Mouse (Mus musculus) embryo, embryonic 10 days (tissue): ENCODE measurements around the gene 4930512M02Rik.
A peak's percentile ranks its signal among the peaks of the same experiment; 100 is the strongest.

ENCODE experiments used
- DNase-seq: peaks from one replicate; pipeline ENCODE4 v3.0.0-alpha.2; 2015; ENCODE audit warnings: low spot score

4930512M02Rik gene

DNA sequence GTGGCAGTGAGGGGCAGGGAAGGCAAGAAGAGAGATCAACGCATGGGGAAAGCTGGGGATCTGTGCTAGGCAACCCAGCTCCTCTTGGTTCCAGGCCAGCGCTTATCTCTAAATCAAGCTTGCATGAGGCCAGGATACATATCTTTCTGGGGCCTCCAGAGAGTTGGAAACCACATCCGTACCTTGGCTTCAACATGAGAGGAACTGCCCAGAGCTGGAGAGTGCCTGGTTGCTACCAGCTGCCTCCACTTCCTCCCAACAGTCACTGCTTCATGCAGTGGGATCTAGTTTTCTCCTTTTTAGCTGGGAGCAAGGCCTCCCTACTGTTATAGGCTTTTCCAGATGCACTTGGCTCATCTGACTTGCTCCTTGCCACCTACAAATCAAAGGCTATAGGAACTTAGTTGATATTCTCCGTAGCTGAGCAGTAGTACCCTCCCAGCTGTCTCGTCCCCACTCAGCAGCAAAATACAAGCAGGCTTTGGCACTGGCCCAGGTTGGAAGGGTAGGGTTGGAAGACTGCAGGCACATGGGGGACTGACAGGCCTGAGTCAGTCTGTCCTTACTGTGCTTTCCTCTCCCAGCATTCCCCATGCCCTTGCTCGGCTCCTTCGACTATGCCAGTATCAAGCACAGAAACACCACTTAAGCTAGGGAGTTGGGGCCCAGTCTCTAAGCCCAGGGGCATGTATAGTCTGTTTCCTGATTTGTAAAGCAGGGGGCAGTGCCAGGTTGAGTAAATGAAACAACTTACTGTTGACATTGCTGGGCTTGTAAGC is 63.2 kb downstream of the 4930512M02Rik start:
- no peak for DNase-seq

DNA sequence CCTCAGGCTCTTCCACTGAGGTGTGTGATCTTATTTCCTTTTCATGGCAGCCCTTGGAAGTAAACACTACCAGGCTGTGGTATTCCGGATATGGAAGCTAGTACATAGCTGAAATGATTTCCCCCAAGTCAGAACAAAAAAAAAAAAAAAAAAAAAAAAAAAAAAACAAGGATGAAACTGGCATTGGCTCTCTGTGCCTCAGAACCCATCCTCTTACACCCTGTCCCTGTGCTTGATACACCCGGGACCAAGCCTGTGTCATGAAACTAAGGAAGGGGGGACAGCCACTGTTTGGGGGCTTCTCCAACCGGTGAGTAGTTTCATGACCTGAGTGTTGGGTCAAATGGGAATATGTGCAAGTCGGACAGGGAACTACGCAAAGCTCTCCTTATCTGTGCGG is 66.5 kb downstream of the 4930512M02Rik start:
- no peak for DNase-seq

DNA sequence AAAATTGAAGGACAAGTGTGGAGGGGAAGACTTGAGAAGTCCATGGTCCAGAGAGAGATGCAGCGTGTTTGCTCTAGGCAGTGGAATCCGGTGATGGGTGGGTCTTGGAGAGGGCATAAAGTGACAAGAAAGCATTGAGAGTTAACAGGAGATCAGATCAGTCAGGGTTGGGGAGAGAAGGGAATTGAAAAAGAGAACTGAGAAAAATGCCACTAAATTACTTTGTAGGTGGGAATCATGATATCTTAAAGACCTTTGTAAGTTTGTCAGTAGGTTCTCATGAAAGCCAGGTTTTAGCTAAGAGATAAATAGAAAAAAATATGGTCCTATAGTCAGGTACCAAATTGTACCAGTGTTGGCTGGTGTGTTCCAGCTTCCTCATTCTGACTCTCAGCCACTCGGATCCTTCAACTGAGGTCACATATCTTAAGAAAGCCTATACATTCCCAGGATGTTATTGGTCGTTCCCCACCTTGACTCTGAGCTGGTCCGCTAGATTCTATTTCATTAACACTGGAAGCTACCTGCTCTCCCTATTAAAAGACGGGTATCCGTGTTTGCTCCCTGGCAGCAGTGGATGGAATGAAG is 68.4 kb downstream of the 4930512M02Rik start:
- no peak for DNase-seq

DNA sequence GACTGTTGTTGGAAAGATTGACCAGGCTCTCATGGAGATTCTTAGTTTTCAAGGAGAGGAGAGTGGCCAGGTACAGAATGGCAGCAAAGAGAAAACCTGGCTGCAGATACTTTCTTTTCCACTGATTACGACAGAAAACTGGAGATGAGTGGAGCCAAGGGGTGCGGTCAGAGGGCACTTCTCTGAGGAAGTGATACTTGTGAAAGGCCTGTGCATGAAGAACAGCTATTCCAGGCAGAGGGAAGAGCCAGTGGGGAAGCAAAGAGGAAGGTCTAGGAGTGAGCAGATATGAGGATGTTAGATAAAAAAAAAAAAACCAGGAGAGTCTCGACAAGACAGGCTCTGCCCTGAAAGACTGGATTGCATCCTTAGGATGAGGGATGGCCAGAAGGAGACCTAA is 69.0 kb downstream of the 4930512M02Rik start:
- DNase-seq, result no peak

DNA sequence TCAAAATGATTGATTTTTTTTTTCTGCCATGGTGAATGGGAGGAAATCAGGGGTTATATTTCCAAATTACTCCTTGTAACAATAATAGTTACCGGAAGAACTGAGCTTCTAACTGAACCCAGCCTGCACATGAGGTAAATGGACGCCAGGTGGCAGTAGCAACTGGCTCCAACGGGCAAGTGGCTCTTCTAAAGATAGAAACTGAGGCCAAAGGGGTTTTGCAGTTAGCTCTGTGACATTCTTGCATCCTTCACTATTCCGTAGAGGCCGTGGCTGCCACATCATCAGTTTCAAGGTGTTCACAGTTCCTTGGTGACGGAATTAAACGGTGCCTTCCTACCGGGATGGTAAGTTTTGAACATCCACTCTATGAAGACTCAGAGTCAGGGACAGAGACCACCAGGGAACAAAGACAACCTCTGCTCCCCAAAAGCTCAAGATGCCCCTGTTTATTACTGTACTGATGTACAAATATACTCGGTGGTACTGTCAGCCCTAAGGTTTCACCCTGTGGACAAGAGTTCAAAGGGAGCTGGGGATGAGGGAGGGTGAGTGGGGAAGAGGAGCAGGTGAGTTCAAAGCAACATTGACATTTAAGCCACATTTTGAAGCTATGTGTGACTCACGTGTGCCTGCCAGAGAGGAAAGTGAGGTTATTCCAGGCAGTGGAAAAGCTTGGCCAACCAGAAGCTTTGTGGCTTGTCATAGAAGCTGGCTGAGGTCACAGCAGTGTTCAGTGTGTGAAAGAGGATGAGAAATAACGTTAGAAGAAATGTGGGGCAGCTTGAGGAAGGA is 70.3 kb downstream of the 4930512M02Rik start:
- DNase-seq, result peak; percentile 70

DNA sequence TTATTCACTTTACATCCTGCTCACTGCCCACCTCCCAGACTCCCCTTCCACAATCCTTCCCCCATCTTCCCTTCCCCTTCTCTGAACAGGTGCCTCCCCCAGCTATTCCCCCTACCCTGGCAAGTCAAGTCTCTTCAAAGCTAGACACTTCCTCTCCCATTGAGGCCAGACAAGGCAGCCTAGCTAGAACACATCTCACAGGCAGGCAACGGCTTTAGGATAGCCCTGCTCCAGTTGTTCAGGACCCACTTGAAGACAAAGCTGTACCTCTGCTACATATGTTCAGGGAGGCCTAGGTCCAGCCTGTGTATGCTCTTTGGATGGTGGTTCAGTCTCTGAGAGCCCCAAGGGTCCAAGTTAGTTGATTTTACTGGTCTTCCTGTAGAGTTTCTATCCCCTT is 71.4 kb downstream of the 4930512M02Rik start:
- DNase-seq, result no peak

DNA sequence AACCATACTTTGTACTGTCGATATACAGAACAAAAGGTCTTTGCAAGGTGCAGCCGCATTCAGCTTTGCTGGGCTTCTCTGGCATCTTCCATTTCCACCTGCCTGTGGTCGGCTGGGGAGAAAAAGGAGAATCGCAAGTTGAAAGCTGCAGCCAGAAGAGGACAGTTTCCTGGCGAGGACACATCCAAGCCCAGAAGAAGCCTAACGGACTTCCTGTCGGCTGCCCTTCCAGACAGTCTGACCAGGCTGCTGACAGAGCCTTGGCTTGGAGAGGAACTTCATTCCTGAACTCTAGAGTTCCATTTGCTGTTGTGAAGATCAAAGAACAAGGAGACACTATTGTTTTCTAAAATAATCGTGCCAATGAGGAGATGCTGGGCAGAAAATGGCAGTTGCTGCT is 72.1 kb downstream of the 4930512M02Rik start:
- DNase-seq, result no peak

DNA sequence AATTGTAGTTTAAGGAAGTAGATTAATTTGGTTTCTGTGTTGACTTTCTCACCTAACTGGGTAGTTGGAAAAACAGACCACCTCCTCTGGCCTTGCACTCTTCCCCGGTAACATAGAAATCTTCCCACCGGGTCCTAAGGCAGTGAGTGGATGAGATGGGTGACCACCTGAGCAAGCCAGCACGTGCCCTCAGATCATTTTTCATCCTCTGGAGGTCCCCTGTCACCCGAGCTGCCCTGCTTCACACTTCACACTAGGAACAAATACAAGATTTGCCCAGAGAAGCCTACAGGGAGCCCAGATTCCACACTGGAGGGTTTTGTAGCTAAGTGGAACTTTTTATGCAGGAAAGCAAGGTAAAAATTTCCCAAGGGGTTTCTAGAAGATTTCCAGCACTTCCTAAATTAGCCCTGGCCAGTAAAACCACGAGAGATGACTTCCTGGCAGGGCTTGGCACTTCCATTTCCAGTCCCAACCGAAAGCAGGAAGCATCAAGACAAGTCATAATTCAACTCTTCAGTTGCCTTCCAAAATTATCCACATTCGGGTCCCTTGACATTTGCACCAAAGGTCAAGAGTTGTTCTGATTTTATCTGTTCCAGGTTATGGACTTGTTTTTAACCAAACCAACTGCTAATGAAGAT is 79.9 kb downstream of the 4930512M02Rik start:
- DNase-seq, result no peak

DNA sequence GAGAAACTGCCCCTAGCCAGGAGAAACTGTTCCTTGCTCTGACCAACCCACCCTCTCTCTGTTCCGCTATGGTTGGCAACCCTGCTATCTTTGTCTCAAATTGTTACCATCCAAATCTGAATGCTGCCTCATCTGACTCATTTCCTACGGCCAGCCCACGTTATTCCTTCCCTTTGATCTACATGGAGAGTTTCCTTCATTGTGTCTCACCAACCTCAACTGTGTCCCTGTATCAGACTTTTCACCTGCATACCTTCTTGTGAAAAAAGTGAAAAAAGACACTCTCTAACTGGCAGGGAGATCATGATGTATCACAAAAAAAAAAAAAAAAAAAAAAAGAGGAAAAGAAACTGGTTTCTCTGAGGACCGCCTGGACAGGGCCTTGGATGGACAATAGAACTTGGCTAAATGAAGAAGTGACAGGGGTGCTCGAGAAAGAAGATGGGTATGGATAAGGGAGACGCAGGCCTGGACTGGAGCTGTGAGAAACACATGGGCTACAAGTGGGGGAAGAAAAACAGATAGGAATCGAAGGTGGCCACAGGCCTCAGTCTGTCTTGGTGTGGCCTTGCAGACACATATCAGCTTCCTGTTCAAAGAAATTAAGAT is 80.6 kb downstream of the 4930512M02Rik start:
- no peak for DNase-seq

DNA sequence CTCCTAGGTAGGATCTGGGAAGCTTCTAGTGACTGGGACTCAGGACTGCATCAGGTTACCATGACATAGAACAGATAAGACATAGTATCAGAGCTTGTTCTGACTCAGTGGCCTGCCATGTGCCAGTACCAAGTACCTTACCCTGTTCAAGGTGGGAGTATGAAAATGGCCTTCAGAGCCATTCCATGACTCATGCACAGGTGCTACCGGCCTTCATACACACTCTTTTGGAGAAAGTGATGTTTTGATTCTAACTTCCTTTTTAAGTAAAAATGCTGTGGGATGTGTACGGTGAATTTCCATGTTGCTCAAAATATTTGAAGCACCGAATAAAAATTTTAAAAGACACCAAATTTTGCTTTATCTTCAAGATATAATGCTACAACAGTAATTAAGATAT is 81.7 kb downstream of the 4930512M02Rik start:
- no peak for DNase-seq
